Mouse (Mus musculus): ENCODE data around the gene Erf. TPM values are rescaled to one million over a fixed set of nuclear protein-coding genes. Genes with fewer than 3 reads are reported as not detected.

Gene Erf
- total RNA-seq, 2 experiments from 2014 or later = 5.6 to 6.9 TPM

DNA sequence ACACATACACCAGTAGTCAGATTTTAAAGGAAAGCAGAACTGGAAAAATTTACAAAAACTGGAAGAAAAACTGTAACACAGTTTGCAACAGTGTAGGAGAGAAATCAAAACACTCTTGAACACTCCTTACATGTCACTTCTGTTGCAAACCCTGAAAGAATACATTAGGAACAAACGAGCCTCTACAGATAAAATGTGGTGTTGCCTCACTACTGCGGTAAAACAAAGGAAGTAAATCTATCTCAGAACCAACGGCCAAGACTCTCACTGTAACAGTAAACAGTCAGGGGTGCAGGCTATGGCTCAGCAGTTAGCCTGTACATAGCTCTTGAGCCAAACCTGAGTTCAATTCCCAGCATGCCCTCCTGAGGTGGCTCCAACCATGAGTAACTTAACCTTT, 37.5 kb downstream of the Erf start:
- ATAC-seq (replicated peaks; ENCODE audit: poor library complexity) = peak; percentile 82

DNA sequence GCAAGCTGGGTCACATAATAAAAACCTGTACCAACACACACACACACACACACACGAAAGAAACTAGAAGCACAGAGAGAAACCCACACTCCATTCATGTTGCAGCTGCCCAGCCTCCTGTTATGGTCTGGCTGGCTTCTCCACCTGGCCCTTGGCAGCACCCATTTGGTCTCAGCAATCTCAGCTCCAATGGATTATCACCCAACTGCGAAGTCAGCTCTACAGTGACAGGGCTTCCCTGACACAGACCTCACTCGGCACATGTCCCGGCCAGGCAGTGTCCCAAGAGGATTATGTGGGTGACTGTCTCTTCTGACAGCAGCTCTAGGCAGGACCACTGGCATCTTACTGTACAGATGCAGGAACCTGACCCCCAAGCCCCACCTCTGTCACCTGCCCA, 40.1 kb downstream of the Erf start:
- ATAC-seq (replicated peaks; ENCODE audit: poor library complexity) = no peak

DNA sequence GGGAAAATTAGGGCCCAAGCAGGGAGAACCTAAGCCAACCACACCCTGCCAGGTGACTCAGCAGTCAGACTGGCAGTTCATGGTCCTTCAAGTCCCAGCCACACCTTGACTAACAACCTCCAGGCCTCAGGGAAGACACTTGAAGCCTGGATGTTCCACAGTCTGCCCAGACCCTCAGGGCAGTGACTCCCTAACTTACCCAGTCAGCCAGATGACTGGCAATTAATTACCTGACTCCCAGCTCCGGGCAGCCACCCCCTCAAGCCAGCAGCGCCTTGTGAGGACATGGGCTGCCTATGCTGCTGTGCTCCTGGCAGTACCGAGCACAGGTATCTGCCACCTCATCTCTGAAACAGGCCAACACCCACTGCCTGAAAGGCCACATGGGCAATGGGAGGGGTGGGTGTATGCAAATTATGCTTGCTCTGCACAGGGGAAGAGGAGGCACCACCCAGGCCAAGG, 41.4 kb downstream of the Erf start:
- ATAC-seq (replicated peaks; ENCODE audit: poor library complexity) = no peak

DNA sequence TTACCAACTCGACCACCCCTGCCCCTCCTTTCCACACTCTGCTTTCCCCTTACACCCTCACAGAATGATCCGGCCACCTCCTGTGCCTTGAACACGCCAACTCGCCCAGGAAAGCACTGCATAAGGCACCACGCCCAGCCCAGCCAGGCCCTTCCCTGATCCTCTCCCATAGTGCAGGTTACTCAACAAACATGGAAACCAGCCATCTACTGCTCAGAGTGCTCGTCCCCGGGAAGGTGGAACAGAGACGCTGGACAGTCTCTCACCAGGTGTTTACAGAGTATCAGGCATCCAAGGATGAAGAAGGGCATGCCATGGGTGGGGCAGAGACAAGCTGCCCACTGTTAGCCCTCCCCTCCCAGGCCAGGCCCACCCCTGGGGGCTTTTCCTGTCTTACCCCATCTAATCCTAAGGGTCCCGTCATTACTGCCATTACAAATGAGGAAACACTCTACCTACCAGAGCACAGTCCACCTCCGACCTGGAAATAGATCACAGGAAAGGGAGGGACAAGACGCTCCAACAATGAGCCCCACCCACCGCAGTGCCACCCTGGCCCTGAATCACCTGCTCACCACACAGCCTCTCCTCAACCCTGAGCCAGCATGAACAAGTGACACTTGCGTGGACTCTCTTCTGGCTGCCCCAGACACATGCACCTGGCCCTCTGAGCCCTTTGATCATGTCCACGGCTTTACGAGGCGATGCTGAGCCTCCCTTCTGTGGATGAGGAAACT, 44.3 kb downstream of the Erf start:
- ATAC-seq (replicated peaks; ENCODE audit: poor library complexity) = no peak

DNA sequence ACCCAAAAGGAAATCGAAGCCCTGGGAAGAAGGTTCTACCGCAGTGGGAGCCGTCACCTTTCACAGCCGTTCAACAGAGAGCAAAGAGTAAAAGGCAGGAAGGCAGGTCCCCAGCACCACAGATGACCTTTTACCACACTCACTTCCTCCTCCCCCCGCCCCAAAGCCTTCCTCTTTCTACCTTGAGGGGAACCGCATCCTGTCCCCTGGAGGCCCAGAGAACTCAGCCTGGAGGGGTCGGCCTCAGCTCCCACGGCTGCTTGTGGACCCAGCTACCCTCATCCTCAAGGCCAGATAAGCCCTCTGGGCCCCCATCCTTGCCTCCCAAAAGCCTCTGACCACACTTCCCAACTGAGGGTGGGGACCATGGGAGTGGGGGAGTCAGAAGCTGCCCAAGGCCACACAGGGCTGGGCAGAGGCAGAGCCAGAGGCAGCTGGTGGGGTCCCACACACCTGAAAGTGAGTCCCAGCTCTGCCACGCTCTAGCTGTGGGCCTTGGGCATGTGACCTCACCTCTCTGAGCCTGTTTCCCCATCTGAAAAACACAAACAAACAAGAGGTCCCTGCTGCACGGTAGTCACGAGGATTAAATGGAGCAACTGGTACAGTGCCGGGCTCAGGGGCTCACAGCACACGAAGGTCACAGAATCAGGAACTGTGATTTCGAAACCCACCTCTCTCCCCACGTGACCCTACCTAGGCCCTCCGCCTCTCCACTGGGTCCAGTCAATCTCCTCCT, 45.0 kb downstream of the Erf start:
- ATAC-seq (replicated peaks; ENCODE audit: poor library complexity) = peak; percentile 72

DNA sequence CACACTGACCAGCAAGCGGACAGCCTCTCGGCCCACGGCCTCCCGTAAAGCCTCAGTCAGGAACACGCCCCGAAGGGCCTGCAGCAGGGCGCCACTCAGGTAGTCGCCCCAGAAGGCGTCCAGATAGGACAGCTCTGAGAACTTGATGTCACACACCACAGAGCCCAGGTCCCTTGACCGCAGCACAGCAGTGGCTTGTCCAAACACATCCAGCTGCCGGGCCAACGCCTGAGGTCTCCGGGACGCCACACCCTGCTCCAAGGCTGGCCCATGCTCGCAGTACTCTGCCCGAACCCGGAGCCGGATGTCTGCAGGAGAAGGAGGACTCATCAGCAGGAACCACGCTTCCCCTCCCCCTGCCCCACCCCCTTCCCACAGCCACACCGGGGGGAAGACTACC, 46.9 kb downstream of the Erf start:
- ATAC-seq (replicated peaks; ENCODE audit: poor library complexity) = no peak

DNA sequence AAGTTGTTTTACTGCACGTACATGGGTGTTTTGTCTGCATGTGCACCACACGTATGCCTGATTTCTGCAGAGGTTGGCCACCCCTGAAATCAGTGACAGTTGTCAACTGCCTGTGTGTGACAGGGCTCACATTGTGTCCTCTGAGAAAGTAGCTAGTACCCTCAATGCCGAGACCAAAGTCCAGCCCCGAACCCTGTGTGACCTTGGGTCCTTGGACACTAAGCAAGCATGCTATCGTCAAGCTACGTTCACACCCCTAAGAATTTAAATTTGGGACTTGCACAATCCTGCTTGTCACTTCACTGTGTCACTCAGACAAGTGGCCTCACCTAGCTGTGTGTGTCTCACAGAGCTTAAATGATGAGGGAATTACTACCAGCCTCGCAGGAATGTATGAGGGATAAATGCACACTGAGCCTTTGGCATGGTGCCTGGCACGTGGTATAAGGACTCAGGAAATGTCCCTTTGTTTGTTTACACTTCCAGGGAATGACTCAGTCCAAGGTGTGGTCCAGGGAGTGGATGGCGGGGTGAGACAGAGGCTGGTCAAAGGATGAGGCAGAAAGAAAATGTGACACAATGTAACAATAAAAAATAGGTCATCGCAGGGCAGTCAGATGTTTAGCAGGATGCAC, 53.1 kb downstream of the Erf start:
- ATAC-seq (replicated peaks; ENCODE audit: poor library complexity) = no peak

DNA sequence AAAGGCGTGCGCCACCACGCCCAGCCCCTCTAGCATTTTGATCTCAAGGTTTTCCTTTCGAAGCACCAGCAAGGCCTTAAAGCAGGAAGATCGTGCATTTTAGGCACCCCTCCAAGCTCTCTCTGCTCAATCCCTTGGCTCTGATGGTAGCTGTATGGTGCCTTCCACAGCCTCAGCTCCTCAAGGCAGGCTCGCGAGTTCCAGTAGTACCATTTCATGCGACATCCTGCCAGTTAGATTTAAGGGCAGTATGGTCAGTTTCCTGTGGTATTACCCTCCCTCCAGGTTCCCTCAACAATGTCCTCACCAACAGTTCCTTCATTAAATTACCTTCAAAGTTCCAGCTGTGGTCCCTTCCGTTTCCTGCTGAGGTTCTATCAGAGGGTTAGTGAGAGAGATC, 54.5 kb downstream of the Erf start:
- ATAC-seq (replicated peaks; ENCODE audit: poor library complexity) = peak; percentile 47

DNA sequence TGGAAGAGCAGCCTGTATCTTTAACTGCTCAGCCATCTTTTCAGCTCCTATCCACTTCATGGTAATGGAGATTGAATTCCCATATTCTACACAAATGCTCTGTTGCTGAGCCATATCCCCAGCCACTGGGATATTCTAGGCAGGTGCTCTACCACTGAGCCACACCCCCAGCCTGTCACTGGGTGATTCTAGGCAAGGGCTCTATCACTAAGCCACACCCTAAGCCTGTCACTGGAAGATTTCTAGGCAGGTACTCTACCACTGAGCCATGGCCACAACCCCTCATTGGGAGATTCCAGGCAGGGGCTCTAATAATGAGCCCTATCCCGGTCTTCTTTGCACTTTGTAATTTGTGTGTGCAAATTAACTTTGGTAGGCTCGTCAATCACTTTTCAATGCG, 55.4 kb downstream of the Erf start:
- ATAC-seq (replicated peaks; ENCODE audit: poor library complexity) = peak; percentile 47; the same call in 1 of the 2 replicates

Other genes starting within 250 kb of the Erf start
- gene Atp1a3, start 244.8 kb downstream of the Erf start, total RNA-seq (2015) = 24.4 and 35.2 TPM in 2 replicates
- gene Atp1a3, start 244.8 kb downstream of the Erf start, total RNA-seq (2017) = 18.4 and 28.5 TPM in 2 replicates
- gene Grik5, start 178.4 kb downstream of the Erf start, total RNA-seq (2015) = 3.1 and 5.6 TPM in 2 replicates
- 3.4 and 3.9 TPM in 2 replicates for gene Grik5, start 178.4 kb downstream of the Erf start, total RNA-seq (2017)
- 6.2 and 7.6 TPM in 2 replicates for gene Zfp574, start 178.2 kb downstream of the Erf start, total RNA-seq (2015)
- gene Zfp574, start 178.2 kb downstream of the Erf start, total RNA-seq (2017) = 4.5 and 4.8 TPM in 2 replicates
- 13.8 and 18.1 TPM in 2 replicates for gene Pou2f2, start 71.0 kb downstream of the Erf start, total RNA-seq (2015)
- gene Pou2f2, start 71.0 kb downstream of the Erf start, total RNA-seq (2017) = 2.1 and 4.1 TPM in 2 replicates
- gene Dedd2, start 30.1 kb downstream of the Erf start, total RNA-seq (2015) = 10.7 and 11.0 TPM in 2 replicates
- gene Dedd2, start 30.1 kb downstream of the Erf start, total RNA-seq (2017) = 14.5 and 17.2 TPM in 2 replicates
- 7.2 and 7.6 TPM in 2 replicates for gene Zfp526, start 29.3 kb downstream of the Erf start, total RNA-seq (2015)
- 7.5 and 7.6 TPM in 2 replicates for gene Zfp526, start 29.3 kb downstream of the Erf start, total RNA-seq (2017)
- 84.9 and 93.2 TPM in 2 replicates for gene Gsk3a, start 12.9 kb downstream of the Erf start, total RNA-seq (2015)
- 57.8 and 60.3 TPM in 2 replicates for gene Gsk3a, start 12.9 kb downstream of the Erf start, total RNA-seq (2017)
- gene Cic, start 16.9 kb upstream of the Erf start, total RNA-seq (2015) = 67.4 and 67.8 TPM in 2 replicates
- 19.0 and 24.4 TPM in 2 replicates for gene Cic, start 16.9 kb upstream of the Erf start, total RNA-seq (2017)
- gene Pafah1b3, start 47.2 kb upstream of the Erf start, total RNA-seq (2015) = 10.9 and 20.0 TPM in 2 replicates
- 14.7 and 15.0 TPM in 2 replicates for gene Pafah1b3, start 47.2 kb upstream of the Erf start, total RNA-seq (2017)
- gene Prr19, start 50.6 kb upstream of the Erf start, total RNA-seq (2015) = not detected in 2 replicates
- gene Prr19, start 50.6 kb upstream of the Erf start, total RNA-seq (2017) = not detected in 2 replicates
- gene Tmem145, start 55.3 kb upstream of the Erf start, total RNA-seq (2015) = not detected in 2 replicates
- gene Tmem145, start 55.3 kb upstream of the Erf start, total RNA-seq (2017) = not detected in 2 replicates
- 2.2 and 2.5 TPM in 2 replicates for gene Megf8, start 66.4 kb upstream of the Erf start, total RNA-seq (2015)
- 3.5 and 3.9 TPM in 2 replicates for gene Megf8, start 66.4 kb upstream of the Erf start, total RNA-seq (2017)
- gene Cnfn, start 119.0 kb upstream of the Erf start, total RNA-seq (2015) = not detected in 2 replicates
- not detected in 2 replicates for gene Cnfn, start 119.0 kb upstream of the Erf start, total RNA-seq (2017)
- 8.3 and 9.8 TPM in 2 replicates for gene Lipe, start 147.9 kb upstream of the Erf start, total RNA-seq (2015)
- gene Lipe, start 147.9 kb upstream of the Erf start, total RNA-seq (2017) = 7.2 and 7.4 TPM in 2 replicates
- gene Cxcl17, start 162.1 kb upstream of the Erf start, total RNA-seq (2015) = not detected in 2 replicates
- not detected in 2 replicates for gene Cxcl17, start 162.1 kb upstream of the Erf start, total RNA-seq (2017)
- 62.9 and 87.1 TPM in 2 replicates for gene Ceacam1, start 226.8 kb upstream of the Erf start, total RNA-seq (2015)
- 21.0 and 23.6 TPM in 2 replicates for gene Ceacam1, start 226.8 kb upstream of the Erf start, total RNA-seq (2017)

Measured in megakaryocyte progenitor cell, adult 5-6 weeks (primary cell).